Mouse (Mus musculus): ENCODE measurements around the gene Tbc1d22b.

DNA sequence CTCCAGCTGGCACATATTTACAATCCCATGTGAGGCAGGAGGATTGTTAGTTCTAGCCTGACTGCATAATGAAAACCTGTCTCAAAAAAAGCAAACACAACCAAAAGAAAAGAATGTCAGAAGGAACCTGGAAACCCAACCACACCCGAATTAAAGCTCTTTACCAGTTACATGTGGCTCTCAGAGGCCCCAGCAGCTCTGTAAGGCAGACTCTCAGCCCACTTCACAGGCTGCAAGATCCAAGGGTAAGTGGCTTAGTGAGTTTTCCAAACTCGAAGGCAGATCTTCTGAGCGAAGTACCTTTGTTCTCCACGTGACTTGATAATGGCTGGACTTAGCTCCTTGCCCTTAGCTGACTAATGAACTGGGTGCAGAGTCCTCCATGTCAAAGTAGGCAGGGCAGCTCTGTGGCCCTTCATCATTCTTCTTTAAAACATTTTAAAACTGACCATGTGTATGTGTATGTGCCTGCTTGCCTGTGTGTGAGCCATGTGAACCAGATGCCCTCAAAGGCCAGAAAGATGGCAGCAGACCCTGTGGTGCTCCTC is 30.1 kb downstream of the Tbc1d22b start:
- TF ChIP-seq CTCF (IDR thresholded peaks at IDR 0.05; ENCODE audit: low read depth, low read length), result no peak
- no peak for TF ChIP-seq POLR2A (IDR thresholded peaks at IDR 0.05; ENCODE audit: insufficient read depth, low read length)

All from ES-Bruce4 (cell line).